ENCODE assay signal across 25 mouse cellular contexts in genomic region chr11:94390825-94391224, GRCm38 (mm10). TPM values are rescaled to one million over a fixed set of nuclear protein-coding genes. Genes with fewer than 3 reads are reported as not detected.
DNase-seq lines count a peak whose midpoint lies in the region; ATAC-seq and TF ChIP-seq lines count a peak whose summit lies in the region.
"Had no signal": no experiment of that assay in that cellular context is flagged by ENCODE, and none has a peak within 500 bp of the region (broad histone marks: within the 10 kb centered on the region; RNA-seq: fewer than 3 reads in every experiment).

No protein-coding gene starts in this region.

- H3K4me2 ChIP-seq in intestine, postnatal 0 days (replicated peaks; ENCODE audit: low read depth): peak overlapping the region; percentile 70; the same call in 1 of the 2 replicates
- H3K4me2 ChIP-seq in intestine, embryonic 15.5 days (replicated peaks): no peak overlapping the region
- H3K4me2 ChIP-seq in CH12.LX (ENCODE audit: insufficient read depth, low read depth, poor library complexity, severe bottlenecking): no peak overlapping the region
- H3K4me2 ChIP-seq in stomach, postnatal 0 days (replicated peaks; ENCODE audit: low read depth): no peak overlapping the region
- no peak overlapping the region for H3K4me2 ChIP-seq in hindbrain, postnatal 0 days (ENCODE audit: low read depth, low read length)
- H3K4me2 ChIP-seq: embryonic facial prominence, embryonic 13.5 days; embryonic facial prominence, embryonic 15.5 days; forebrain, embryonic 12.5 days had no signal

- no peaks in the 10 kb centered on the region for H3K27me3 ChIP-seq in intestine, postnatal 0 days (replicated peaks; ENCODE audit: control insufficient read depth, insufficient read depth, low read length)
- 0 out of 2 replicates have a peak, but pooled peaks cover 5% of the 10 kb centered on the region for H3K27me3 ChIP-seq in intestine, embryonic 15.5 days (replicated peaks)
- peaks cover 1% of the 10 kb centered on the region for H3K27me3 ChIP-seq in CH12.LX (replicated peaks)
- no peaks in the 10 kb centered on the region for H3K27me3 ChIP-seq in small intestine, adult 2 months (ENCODE audit: control insufficient read depth, insufficient read depth, low read length)
- no peaks in the 10 kb centered on the region for H3K27me3 ChIP-seq in stomach, postnatal 0 days (ENCODE audit: control insufficient read depth, insufficient read depth, low read length)
- H3K27me3 ChIP-seq in hindbrain, postnatal 0 days (ENCODE audit: insufficient read depth, low read length): no peaks in the 10 kb centered on the region; the same call in 1 of the 2 replicates

- H3K9me3 ChIP-seq in intestine, postnatal 0 days (ENCODE audit: control insufficient read depth): no peaks in the 10 kb centered on the region
- no peaks in the 10 kb centered on the region for H3K9me3 ChIP-seq in intestine, embryonic 15.5 days
- no peaks in the 10 kb centered on the region for H3K9me3 ChIP-seq in CH12.LX (replicated peaks; ENCODE audit: low read length)
- H3K9me3 ChIP-seq in stomach, postnatal 0 days (ENCODE audit: control insufficient read depth, low read length): no peaks in the 10 kb centered on the region
- no peaks in the 10 kb centered on the region for H3K9me3 ChIP-seq in hindbrain, postnatal 0 days (ENCODE audit: low read length)
- H3K9me3 ChIP-seq: embryonic facial prominence, embryonic 13.5 days; embryonic facial prominence, embryonic 15.5 days; forebrain, embryonic 10.5 days; forebrain, embryonic 12.5 days had no signal

- 62% methylated on average over 6 of the region's 6 CpGs for WGBS in intestine, postnatal 0 days
- 81% methylated on average over 6 of the region's 6 CpGs for WGBS in intestine, embryonic 15.5 days
- 26% methylated on average over 6 of the region's 6 CpGs for WGBS in small intestine, adult 2 months
- WGBS in stomach, postnatal 0 days: 77% methylated on average over 6 of the region's 6 CpGs
- 92% methylated on average over 6 of the region's 6 CpGs for WGBS in hindbrain, postnatal 0 days

- no peaks in the 10 kb centered on the region for H3K79me2 ChIP-seq in CH12.LX (replicated peaks; ENCODE audit: control insufficient read depth, extremely low read depth, insufficient read depth, poor library complexity, severe bottlenecking)

- no peak for DNase-seq in CH12.LX (ENCODE audit: extremely low read depth)
- peak; percentile 37 for DNase-seq in stomach, postnatal 0 days (ENCODE audit: low spot score)
- no peak for DNase-seq in hindbrain, postnatal 0 days (ENCODE audit: low spot score)
- DNase-seq in yolk sac, embryonic 10.5 days (ENCODE audit: low spot score): no peak
- DNase-seq: adrenal gland, adult 2 months; adrenal gland, postnatal 10 days; adrenal gland, postnatal 25 days; B cell, adult 2 months; cerebellum, adult 11 months; cerebellum, adult 18-20 months; cerebellum, adult 8-10 months; cerebellum, adult 9-11 months; cerebellum, postnatal 14 days; cerebellum, postnatal 36 days; embryo, embryonic 11 days had no signal

- H3K36me3 ChIP-seq in intestine, postnatal 0 days (ENCODE audit: control insufficient read depth, insufficient read depth): no peaks in the 10 kb centered on the region
- H3K36me3 ChIP-seq in intestine, embryonic 15.5 days: no peaks in the 10 kb centered on the region
- no peaks in the 10 kb centered on the region for H3K36me3 ChIP-seq in CH12.LX (replicated peaks in 1 of 2; ENCODE audit: control insufficient read depth in 1 of 2, insufficient read depth in 1 of 2, low read length in 1 of 2)
- H3K36me3 ChIP-seq in small intestine, adult 2 months (ENCODE audit: control insufficient read depth, insufficient read depth, low read length): no peaks in the 10 kb centered on the region
- H3K36me3 ChIP-seq in stomach, postnatal 0 days (ENCODE audit: control insufficient read depth, insufficient read depth, low read length): no peaks in the 10 kb centered on the region
- no peaks in the 10 kb centered on the region for H3K36me3 ChIP-seq in hindbrain, postnatal 0 days (ENCODE audit: insufficient read depth, low read length)
- H3K36me3 ChIP-seq: embryonic facial prominence, embryonic 13.5 days; embryonic facial prominence, embryonic 15.5 days; forebrain, embryonic 10.5 days; forebrain, embryonic 12.5 days had no signal

- peaks cover 12% of the 10 kb centered on the region for H3K4me1 ChIP-seq in intestine, postnatal 0 days (replicated peaks; ENCODE audit: control insufficient read depth, insufficient read depth, low read length)
- H3K4me1 ChIP-seq in intestine, embryonic 15.5 days (replicated peaks): peaks cover 26% of the 10 kb centered on the region
- H3K4me1 ChIP-seq in CH12.LX (ENCODE audit: control insufficient read depth in 1 of 2, insufficient read depth in 2 of 2): peaks cover 33 to 62% of the 10 kb centered on the region in 2 experiments
- H3K4me1 ChIP-seq in small intestine, adult 2 months (ENCODE audit: control insufficient read depth, insufficient read depth, insufficient read length, low read length): peaks cover 31% of the 10 kb centered on the region
- H3K4me1 ChIP-seq in stomach, postnatal 0 days (replicated peaks; ENCODE audit: control insufficient read depth, insufficient read depth): peaks cover 8% of the 10 kb centered on the region
- peaks cover 11% of the 10 kb centered on the region for H3K4me1 ChIP-seq in hindbrain, postnatal 0 days (ENCODE audit: insufficient read depth, low read length)

- peak; percentile 44 for ATAC-seq in intestine, postnatal 0 days
- ATAC-seq in intestine, embryonic 15.5 days: no peak
- ATAC-seq in stomach, postnatal 0 days (ENCODE audit: low FRiP score, low TSS enrichment): peak; percentile 56
- ATAC-seq in hindbrain, postnatal 0 days: no peak
- ATAC-seq: CD4-positive, CD25-positive, alpha-beta regulatory T cell, adult 4 months; forebrain, embryonic 14.5 days had no signal

- dilution Hi-C loops in CH12.LX (cut with MboI; ENCODE audit: extremely low pct_ligation_motif_present, extremely low pct_unique_long_range_greater_than_20kb, low sequenced_read_pairs): no loop called here

- in situ Hi-C loops in CH12.LX (cut with MboI; ENCODE audit: low pct_ligation_motif_present, low pct_unique_long_range_greater_than_20kb, low sequenced_read_pairs): no loop called here

- H3K4me3 ChIP-seq in intestine, postnatal 0 days (ENCODE audit: low read depth, low read length): no peak overlapping the region
- H3K4me3 ChIP-seq in intestine, embryonic 15.5 days (replicated peaks): no peak overlapping the region
- no peak overlapping the region for H3K4me3 ChIP-seq in CH12.LX (replicated peaks in 1 of 3; ENCODE audit: low read depth in 2 of 3, low read length in 2 of 3, poor library complexity in 1 of 3)
- peak overlapping the region; percentile 24; the same call in 1 of the 2 replicates for H3K4me3 ChIP-seq in small intestine, adult 2 months (ENCODE audit: low read depth, low read length)
- no peak overlapping the region for H3K4me3 ChIP-seq in stomach, postnatal 0 days (ENCODE audit: low read depth, low read length)
- H3K4me3 ChIP-seq in hindbrain, postnatal 0 days (ENCODE audit: low read length): no peak overlapping the region
- H3K4me3 ChIP-seq: embryonic facial prominence, embryonic 13.5 days; embryonic facial prominence, embryonic 15.5 days; erythroblast, embryonic 14.5 days; forebrain, embryonic 10.5 days; forebrain, embryonic 12.5 days had no signal

- TF ChIP-seq POLR2A in CH12.LX (IDR thresholded peaks at IDR 0.05; ENCODE audit: low read depth, low read length): no peak
- TF ChIP-seq POLR2A in small intestine, adult 2 months (IDR thresholded peaks at IDR 0.05; ENCODE audit: low read depth, low read length): no peak

- TF ChIP-seq EP300 in CH12.LX (IDR thresholded peaks at IDR 0.05; ENCODE audit: low read length): no peak
- no peak for TF ChIP-seq EP300 in stomach, postnatal 0 days (optimal IDR thresholded peaks at IDR 0.05)

- TF ChIP-seq CTCF in intestine, postnatal 0 days (IDR thresholded peaks at IDR 0.05; ENCODE audit: low read depth): no peak
- no peak for TF ChIP-seq CTCF in CH12.LX (conservative IDR thresholded peaks at IDR 0.05 in 1 of 2, IDR thresholded peaks at IDR 0.05 in 1 of 2; ENCODE audit: low read depth in 2 of 2, low read length in 2 of 2)
- no peak for TF ChIP-seq CTCF in small intestine, adult 2 months (IDR thresholded peaks at IDR 0.05; ENCODE audit: extremely low read depth, insufficient read length, insufficient replicate concordance, low read depth, low read length)
- no peak for TF ChIP-seq CTCF in stomach, postnatal 0 days (IDR thresholded peaks at IDR 0.05; ENCODE audit: low read depth)
- no peak for TF ChIP-seq CTCF in hindbrain, postnatal 0 days (IDR thresholded peaks at IDR 0.05; ENCODE audit: low read depth)

- H3K27ac ChIP-seq in intestine, postnatal 0 days (ENCODE audit: low read depth, low read length): peak overlapping the region; percentile 24; the same call in 1 of the 2 replicates
- H3K27ac ChIP-seq in intestine, embryonic 15.5 days: no peak overlapping the region
- no peak overlapping the region for H3K27ac ChIP-seq in CH12.LX (ENCODE audit: insufficient read depth, low read depth)
- peak overlapping the region; percentile 96 for H3K27ac ChIP-seq in small intestine, adult 2 months (ENCODE audit: insufficient read depth, low read depth, low read length)
- peak overlapping the region; percentile 85 for H3K27ac ChIP-seq in stomach, postnatal 0 days (replicated peaks)
- H3K27ac ChIP-seq in hindbrain, postnatal 0 days: no peak overlapping the region
- H3K27ac ChIP-seq: embryonic facial prominence, embryonic 13.5 days; forebrain, embryonic 10.5 days; forebrain, embryonic 12.5 days had no signal

- H3K9ac ChIP-seq in intestine, postnatal 0 days (ENCODE audit: low read depth, low read length): no peak overlapping the region
- H3K9ac ChIP-seq in intestine, embryonic 15.5 days: no peak overlapping the region
- no peak overlapping the region for H3K9ac ChIP-seq in CH12.LX (ENCODE audit: insufficient read depth, low read depth)
- no peak overlapping the region for H3K9ac ChIP-seq in stomach, postnatal 0 days (ENCODE audit: low read length)
- no peak overlapping the region for H3K9ac ChIP-seq in hindbrain, postnatal 0 days (replicated peaks; ENCODE audit: low read length)
- H3K9ac ChIP-seq: embryonic facial prominence, embryonic 13.5 days; embryonic facial prominence, embryonic 15.5 days; forebrain, embryonic 12.5 days had no signal

- TF ChIP-seq RAD21 in CH12.LX (IDR thresholded peaks at IDR 0.05; ENCODE audit: low read depth, low read length): no peak

RNA-seq across cellular contexts. Expression of gene Abcc3, which starts 2.0 kb away (rescaled TPM):
- 3.2 and 3.9 TPM in 2 replicates for polyA plus RNA-seq in intestine, postnatal 0 days (2015; fragmentation: Nextera tagmentation; extraction: Ambion mirVana)
- 1.5 and 2.6 TPM in 2 replicates for polyA plus RNA-seq in intestine, embryonic 15.5 days (2015; fragmentation: Nextera tagmentation; extraction: Ambion mirVana)
- 0.08 and 0.21 TPM in 2 replicates for total RNA-seq in CH12.LX (2012; rRNA removed)
- 0.15 and 0.40 TPM in 2 replicates for total RNA-seq in CH12.LX (2014; rRNA removed)
- 0.46 and 0.66 TPM in 2 replicates for polyA plus RNA-seq in CH12.LX (2012; ENCODE audit: insufficient read length, low read depth)
- 42.4 and 188 TPM in 2 replicates for polyA plus RNA-seq in small intestine, adult 2 months (2012; rRNA removed)
- polyA plus RNA-seq in stomach, postnatal 0 days (2015; fragmentation: Nextera tagmentation; extraction: Ambion mirVana): 25.3 and 31.4 TPM in 2 replicates
- total RNA-seq in hindbrain, postnatal 0 days (2014; rRNA removed): 4.5 and 4.7 TPM in 2 replicates
- polyA plus RNA-seq in hindbrain, postnatal 0 days (2015; fragmentation: Nextera tagmentation; extraction: Ambion mirVana): 1.0 and 1.8 TPM in 2 replicates

Comparison
In these comparisons a context has a peak if more than half of its experiments do, and no peak if none do; other contexts are left out.
1. ATAC-seq: peak in intestine, postnatal 0 days (single experiment) and stomach, postnatal 0 days (single experiment); none in intestine, embryonic 15.5 days (single experiment) and hindbrain, postnatal 0 days (single experiment).
2. H3K27ac ChIP-seq: peak in intestine, postnatal 0 days (single experiment), small intestine, adult 2 months (single experiment) and stomach, postnatal 0 days (single experiment); none in intestine, embryonic 15.5 days (single experiment), CH12.LX (single experiment) and hindbrain, postnatal 0 days (single experiment).